Mouse (Mus musculus): Measurements from ENCODE around the gene Tas2r122. TPM values are rescaled to one million over a fixed set of nuclear protein-coding genes. Genes with fewer than 3 reads are reported as not detected.
"Not testable (repeated sequence)": the region's sequence is repeated elsewhere in the genome, so short reads cannot be mapped to it uniquely, and the experiment has no call there.

Gene Tas2r122
- not detected in 2 replicates for polyA plus RNA-seq (2015; fragmentation: Nextera tagmentation; extraction: Ambion mirVana)

- H3K4me1 ChIP-seq (ENCODE audit: control insufficient read depth, insufficient read depth, low read length) = no peaks in the 10 kb centered on the region
- H3K27ac ChIP-seq (ENCODE audit: low read length) = no peak within 1 kb of the TSS
- WGBS = 87% methylated on average over 3 of the region's 3 CpGs
- H3K4me3 ChIP-seq (replicated peaks; ENCODE audit: low read length) = no peak within 1 kb of the TSS
- no peak for ATAC-seq (ENCODE audit: insufficient read depth, low FRiP score)
- H3K9me3 ChIP-seq (replicated peaks; ENCODE audit: control insufficient read depth, low read length) = no peaks in the 10 kb centered on the region
- H3K9ac ChIP-seq (ENCODE audit: low read length) = no peak within 1 kb of the TSS
- H3K4me2 ChIP-seq (ENCODE audit: low read depth, low read length) = no peak within 1 kb of the TSS
- H3K27me3 ChIP-seq (ENCODE audit: control insufficient read depth, insufficient read depth, low read length) = no peaks in the 10 kb centered on the region
- no peaks in the 10 kb centered on the region for H3K36me3 ChIP-seq (ENCODE audit: control insufficient read depth, insufficient read depth, low read length)
These were observed at the start of gene Tas2r122 for GRCm38 (mm10) chr6:132711828-132712227. Tas2r122 (minus strand) TSS chr6:132711928.

DNA sequence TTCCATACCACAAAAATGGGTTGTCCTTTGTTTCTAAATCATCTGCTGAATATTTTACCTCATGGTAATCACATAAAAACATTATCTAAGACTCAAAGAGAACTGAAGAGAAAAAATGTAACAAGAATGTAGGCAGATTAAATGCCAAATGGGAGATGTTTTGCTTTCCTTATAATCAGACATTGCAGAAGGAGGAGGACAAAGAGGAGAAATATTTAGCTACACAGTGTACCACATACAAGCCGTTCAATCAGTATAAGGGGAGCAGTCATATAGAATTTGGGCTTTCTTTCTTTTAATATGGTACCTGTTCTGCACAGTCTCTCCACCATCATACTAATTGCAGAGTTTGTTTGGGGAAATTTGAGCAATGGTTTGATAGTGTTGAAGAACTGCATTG, 42.7 kb upstream of the Tas2r122 start, which contains the start of gene Tas2r124:
Gene Tas2r124 (plus strand): TSS at position 301 of the 400 bp plus-strand sequence.
- H3K4me3 ChIP-seq (replicated peaks; ENCODE audit: low read length) = no peak within 1 kb of the TSS
- WGBS = 86% methylated on average over 1 of the region's 1 CpGs
- no peak within 1 kb of the TSS for H3K27ac ChIP-seq (ENCODE audit: low read length)
- H3K4me1 ChIP-seq (ENCODE audit: control insufficient read depth, insufficient read depth, low read length) = no peaks in the 10 kb centered on the region
- H3K36me3 ChIP-seq (ENCODE audit: control insufficient read depth, insufficient read depth, low read length) = no peaks in the 10 kb centered on the region
- no peaks in the 10 kb centered on the region for H3K9me3 ChIP-seq (replicated peaks; ENCODE audit: control insufficient read depth, low read length)
- no peak within 1 kb of the TSS for H3K4me2 ChIP-seq (ENCODE audit: low read depth, low read length)
- H3K27me3 ChIP-seq (ENCODE audit: control insufficient read depth, insufficient read depth, low read length) = no peaks in the 10 kb centered on the region
- ATAC-seq (ENCODE audit: insufficient read depth, low FRiP score) = no peak
- no peak within 1 kb of the TSS for H3K9ac ChIP-seq (ENCODE audit: low read length)

DNA sequence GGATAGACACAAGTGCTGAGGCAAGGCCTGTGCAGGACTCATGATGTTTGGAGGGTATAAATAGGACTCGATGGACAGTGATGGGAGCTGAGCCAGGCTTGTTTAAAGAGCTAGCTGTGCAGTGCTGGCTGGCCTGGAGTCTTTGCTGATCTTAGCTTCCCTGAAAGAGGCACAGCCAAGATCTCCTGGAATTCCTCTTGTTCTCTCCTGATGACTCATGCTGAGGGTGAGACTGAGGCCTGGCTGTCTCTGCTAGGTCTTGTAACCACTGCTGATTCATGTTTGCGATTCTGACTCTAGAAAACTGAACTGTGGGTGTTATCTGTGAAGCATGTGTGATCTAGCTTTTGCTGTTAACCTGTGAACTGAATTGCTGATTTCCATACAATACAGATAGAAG, 38.5 kb upstream of the Tas2r122 start:
- no peak for ATAC-seq (ENCODE audit: insufficient read depth, low FRiP score)
- no peak overlapping the region for H3K4me2 ChIP-seq (ENCODE audit: low read depth, low read length)
- H3K4me1 ChIP-seq (ENCODE audit: control insufficient read depth, insufficient read depth, low read length) = no peaks in the 10 kb centered on the region
- no peak overlapping the region for H3K9ac ChIP-seq (ENCODE audit: low read length)
- WGBS = 89% methylated on average over 2 of the region's 2 CpGs
- no peaks in the 10 kb centered on the region for H3K9me3 ChIP-seq (replicated peaks; ENCODE audit: control insufficient read depth, low read length)
- no peaks in the 10 kb centered on the region for H3K36me3 ChIP-seq (ENCODE audit: control insufficient read depth, insufficient read depth, low read length)
- no peak overlapping the region for H3K4me3 ChIP-seq (replicated peaks; ENCODE audit: low read length)
- no peaks in the 10 kb centered on the region for H3K27me3 ChIP-seq (ENCODE audit: control insufficient read depth, insufficient read depth, low read length)
- no peak overlapping the region for H3K27ac ChIP-seq (ENCODE audit: low read length)

DNA sequence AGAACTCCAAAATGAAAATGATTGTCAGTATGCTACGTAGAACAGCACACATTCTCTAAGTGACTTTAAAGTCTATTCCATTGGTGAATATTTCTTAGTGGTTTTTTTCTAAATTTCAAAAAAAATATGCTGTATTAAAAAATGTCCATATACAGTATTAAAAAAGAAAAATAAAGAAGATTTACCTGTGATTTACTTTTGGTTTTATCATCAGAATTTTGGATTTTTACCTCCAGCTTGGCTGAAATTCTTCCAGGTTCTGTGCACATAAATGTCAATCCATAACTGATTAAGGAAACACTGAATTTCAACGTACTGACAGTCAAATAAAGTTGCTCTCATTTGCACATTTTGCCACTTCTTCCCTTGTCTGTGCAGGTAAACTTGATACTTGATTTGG, 26.2 kb upstream of the Tas2r122 start, which contains the start of gene Tas2r115:
Gene Tas2r115 (minus strand): TSS at position 101 of the 400 bp plus-strand sequence.
- H3K9me3 ChIP-seq (replicated peaks; ENCODE audit: control insufficient read depth, low read length) = no peaks in the 10 kb centered on the region
- H3K9ac ChIP-seq (ENCODE audit: low read length) = no peak within 1 kb of the TSS
- WGBS = 67% methylated on average over 2 of the region's 2 CpGs
- H3K27me3 ChIP-seq (ENCODE audit: control insufficient read depth, insufficient read depth, low read length) = no peaks in the 10 kb centered on the region
- no peaks in the 10 kb centered on the region for H3K4me1 ChIP-seq (ENCODE audit: control insufficient read depth, insufficient read depth, low read length)
- no peak within 1 kb of the TSS for H3K4me2 ChIP-seq (ENCODE audit: low read depth, low read length)
- ATAC-seq (ENCODE audit: insufficient read depth, low FRiP score) = no peak
- no peak within 1 kb of the TSS for H3K4me3 ChIP-seq (replicated peaks; ENCODE audit: low read length)
- H3K36me3 ChIP-seq (ENCODE audit: control insufficient read depth, insufficient read depth, low read length) = no peaks in the 10 kb centered on the region
- no peak within 1 kb of the TSS for H3K27ac ChIP-seq (ENCODE audit: low read length)

- Histone ChIP-seq H3K27me3 (ENCODE audit: control insufficient read depth, insufficient read depth, low read length) (no peaks in the 10 kb centered on the region), H3K9me3 (replicated peaks; ENCODE audit: control insufficient read depth, low read length) (no peaks in the 10 kb centered on the region), H3K27ac (ENCODE audit: low read length) (no peak within 1 kb of the TSS), H3K4me3 (replicated peaks; ENCODE audit: low read length) (no peak within 1 kb of the TSS), H3K9ac (ENCODE audit: low read length) (no peak within 1 kb of the TSS), H3K36me3 (ENCODE audit: control insufficient read depth, insufficient read depth, low read length) (no peaks in the 10 kb centered on the region), H3K4me2 (ENCODE audit: low read depth, low read length) (no peak within 1 kb of the TSS), H3K4me1 (ENCODE audit: control insufficient read depth, insufficient read depth, low read length) (no peaks in the 10 kb centered on the region)
- 63% methylated on average over 1 of the region's 1 CpGs for WGBS
- no peak for ATAC-seq (ENCODE audit: insufficient read depth, low FRiP score)
These were observed 10.8 kb downstream of the Tas2r122 start, which contains the start of gene Tas2r121 for GRCm38 (mm10) chr6:132700907-132701306. Tas2r121 (minus strand) TSS chr6:132701007.

- not testable (repeated sequence) for H3K27ac ChIP-seq (ENCODE audit: low read length); H3K9ac ChIP-seq (ENCODE audit: low read length); H3K4me1 ChIP-seq (ENCODE audit: control insufficient read depth, insufficient read depth, low read length); H3K4me2 ChIP-seq (ENCODE audit: low read depth, low read length); H3K27me3 ChIP-seq (ENCODE audit: control insufficient read depth, insufficient read depth, low read length); H3K36me3 ChIP-seq (ENCODE audit: control insufficient read depth, insufficient read depth, low read length); ATAC-seq (ENCODE audit: insufficient read depth, low FRiP score); H3K9me3 ChIP-seq (replicated peaks; ENCODE audit: control insufficient read depth, low read length); H3K4me3 ChIP-seq (replicated peaks; ENCODE audit: low read length)
- WGBS = 79% methylated on average over 7 of the region's 7 CpGs
These were observed 20.1 kb downstream of the Tas2r122 start for GRCm38 (mm10) chr6:132691596-132691995.

Other genes with a start within 250 kb of the Tas2r122 start
- not detected in 2 replicates for gene Prh1, start 142.1 kb downstream of the Tas2r122 start, polyA plus RNA-seq (2015; fragmentation: Nextera tagmentation; extraction: Ambion mirVana)
- not detected in 2 replicates for gene Prp2, start 116.0 kb downstream of the Tas2r122 start, polyA plus RNA-seq (2015; fragmentation: Nextera tagmentation; extraction: Ambion mirVana)
- not detected in 2 replicates for gene A630073D07Rik, start 60.4 kb downstream of the Tas2r122 start, polyA plus RNA-seq (2015; fragmentation: Nextera tagmentation; extraction: Ambion mirVana)
- gene Tas2r120, start 55.0 kb downstream of the Tas2r122 start, polyA plus RNA-seq (2015; fragmentation: Nextera tagmentation; extraction: Ambion mirVana) = not detected in 2 replicates
- gene Tas2r121, start 10.9 kb downstream of the Tas2r122 start, polyA plus RNA-seq (2015; fragmentation: Nextera tagmentation; extraction: Ambion mirVana) = not detected in 2 replicates
- gene Tas2r115, start 26.1 kb upstream of the Tas2r122 start, polyA plus RNA-seq (2015; fragmentation: Nextera tagmentation; extraction: Ambion mirVana) = not detected in 2 replicates
- gene Tas2r124, start 42.8 kb upstream of the Tas2r122 start, polyA plus RNA-seq (2015; fragmentation: Nextera tagmentation; extraction: Ambion mirVana) = not detected in 2 replicates
- not detected in 2 replicates for gene Tas2r102, start 50.2 kb upstream of the Tas2r122 start, polyA plus RNA-seq (2015; fragmentation: Nextera tagmentation; extraction: Ambion mirVana)
- not detected in 2 replicates for gene Tas2r136, start 66.2 kb upstream of the Tas2r122 start, polyA plus RNA-seq (2015; fragmentation: Nextera tagmentation; extraction: Ambion mirVana)
- not detected in 2 replicates for gene Tas2r117, start 90.9 kb upstream of the Tas2r122 start, polyA plus RNA-seq (2015; fragmentation: Nextera tagmentation; extraction: Ambion mirVana)
- not detected in 2 replicates for gene Tas2r123, start 135.2 kb upstream of the Tas2r122 start, polyA plus RNA-seq (2015; fragmentation: Nextera tagmentation; extraction: Ambion mirVana)
- gene Tas2r116, start 143.5 kb upstream of the Tas2r122 start, polyA plus RNA-seq (2015; fragmentation: Nextera tagmentation; extraction: Ambion mirVana) = not detected in 2 replicates
- not detected in 2 replicates for gene Tas2r110, start 156.1 kb upstream of the Tas2r122 start, polyA plus RNA-seq (2015; fragmentation: Nextera tagmentation; extraction: Ambion mirVana)
- not detected in 2 replicates for gene Tas2r113, start 181.1 kb upstream of the Tas2r122 start, polyA plus RNA-seq (2015; fragmentation: Nextera tagmentation; extraction: Ambion mirVana)
- not detected in 2 replicates for gene Tas2r125, start 197.7 kb upstream of the Tas2r122 start, polyA plus RNA-seq (2015; fragmentation: Nextera tagmentation; extraction: Ambion mirVana)
- not detected in 2 replicates for gene Tas2r129, start 239.2 kb upstream of the Tas2r122 start, polyA plus RNA-seq (2015; fragmentation: Nextera tagmentation; extraction: Ambion mirVana)
- not detected in 2 replicates for gene Tas2r131, start 246.0 kb upstream of the Tas2r122 start, polyA plus RNA-seq (2015; fragmentation: Nextera tagmentation; extraction: Ambion mirVana)

All from stomach, embryonic 16.5 days (tissue).